Mouse (Mus musculus) forebrain, embryonic 14.5 days (tissue): ENCODE results near the gene Osbpl3. TPM values are rescaled to one million over a fixed set of nuclear protein-coding genes. Genes with fewer than 3 reads are reported as not detected.
A peak's percentile ranks its signal among the peaks of the same experiment; 100 is the strongest.

ENCODE experiments used
- ATAC-seq: fragments of 200-750 bp; cut with Nextera tagmentation; 2 replicates; pipeline ENCODE4 v1.8.0; 2017; ENCODE audit warnings: mild to moderate bottlenecking, moderate library complexity
- DNase-seq: peaks from one replicate; pipeline ENCODE4 v3.0.0-alpha.2; 2015; ENCODE audit warnings: low spot score
- H3K27ac ChIP-seq: fragments of 300-500 bp; sonication (generic); 2 replicates; pipeline ENCODE4 v1.5.1; 2014; ENCODE audit warnings: low read depth, mild to moderate bottlenecking, control low read depth, low read length, moderate library complexity
- H3K27me3 ChIP-seq: fragments of 300-500 bp; sonication (generic); replicated peaks from 2 replicates; pipeline ENCODE4 v1.6.1; 2014; ENCODE audit warnings: low read length, control low read depth, mixed read lengths; ENCODE audit not compliant: control insufficient read depth, insufficient read depth
- H3K36me3 ChIP-seq: fragments of 300-500 bp; sonication (generic); 2 replicates; pipeline ENCODE4 v1.6.1; 2014; ENCODE audit warnings: low read length, control low read depth; ENCODE audit not compliant: control insufficient read depth, insufficient read depth
- H3K4me1 ChIP-seq: fragments of 300-500 bp; sonication (generic); 2 replicates; pipeline ENCODE4 v1.6.1; 2014; ENCODE audit warnings: antibody characterized with exemption, low read length, control low read depth; ENCODE audit not compliant: control insufficient read depth, insufficient read depth
- H3K4me2 ChIP-seq: fragments of 300-500 bp; sonication (generic); 2 replicates; pipeline ENCODE4 v1.6.1; 2014; ENCODE audit warnings: mild to moderate bottlenecking, control low read depth, low read length
- H3K4me3 ChIP-seq: fragments of 300-500 bp; sonication (generic); 2 replicates; pipeline ENCODE4 v1.5.1; 2014; ENCODE audit warnings: low read depth, low read length, control low read depth
- H3K9ac ChIP-seq: fragments of 300-500 bp; sonication (generic); 2 replicates; pipeline ENCODE4 v1.6.1; 2014; ENCODE audit warnings: mild to moderate bottlenecking, low read length, control low read depth, moderate library complexity
- H3K9me3 ChIP-seq: fragments of 300-500 bp; sonication (generic); replicated peaks from 2 replicates; pipeline ENCODE4 v1.6.1; 2016; ENCODE audit warnings: low read length, control low read depth, mixed read lengths; ENCODE audit not compliant: control insufficient read depth
- WGBS: fragments of 180-500 bp; shearing (Covaris S2); extraction: QIAGEN DNeasy Blood & Tissue Kit; methylation state at CpG from one replicate; pipeline ENCODE4 v1.1.7; 2014; 5-methylcytosine and 5-hydroxymethylcytosine counted together
- polyA plus RNA-seq: library from polyadenylated mRNA; unstranded; fragments of >200 nt; fragmentation: Nextera tagmentation; extraction: Ambion mirVana; gene quantifications from 2 replicates; pipeline ENCODE4 v1.2.1, GENCODE M21; 2014

The Osbpl3 gene
- polyA plus RNA-seq, 1 experiment from 2014 or later: 2.8 TPM

GRCm38 (mm10) chr6:50312647-50313046 lies 143.4 kb downstream of the Osbpl3 start:
- no peak overlapping the region for H3K4me3 ChIP-seq
- no peak overlapping the region for H3K27ac ChIP-seq
- H3K27me3 ChIP-seq: no peaks in the 10 kb centered on the region
- H3K4me2 ChIP-seq: no peak overlapping the region
- ATAC-seq (peak; percentile 79), DNase-seq (peak; percentile 83)
- no peaks in the 10 kb centered on the region for H3K9me3 ChIP-seq
- no peak overlapping the region for H3K9ac ChIP-seq
- H3K36me3 ChIP-seq: no peaks in the 10 kb centered on the region
- 45% methylated on average over 4 of the region's 4 CpGs for WGBS
- no peaks in the 10 kb centered on the region for H3K4me1 ChIP-seq

- Histone ChIP-seq H3K27me3 (no peaks in the 10 kb centered on the region), H3K4me2 (no peak overlapping the region), H3K27ac (no peak overlapping the region), H3K9me3 (no peaks in the 10 kb centered on the region), H3K36me3 (no peaks in the 10 kb centered on the region), H3K9ac (no peak overlapping the region), H3K4me3 (no peak overlapping the region), H3K4me1 (no peaks in the 10 kb centered on the region)
- ATAC-seq (peak; percentile 26; the same call in 1 of the 2 replicates), DNase-seq (peak; percentile 70)
- 48% methylated on average over 6 of the region's 6 CpGs for WGBS
These were observed 147.0 kb downstream of the Osbpl3 start for GRCm38 (mm10) chr6:50309019-50309418.

- H3K27ac ChIP-seq: no peak overlapping the region
- H3K4me3 ChIP-seq: no peak overlapping the region
- no peaks in the 10 kb centered on the region for H3K4me1 ChIP-seq
- no peak overlapping the region for H3K4me2 ChIP-seq
- ATAC-seq (no peak), DNase-seq (no peak)
- H3K9me3 ChIP-seq: no peaks in the 10 kb centered on the region
- H3K36me3 ChIP-seq: no peaks in the 10 kb centered on the region
- H3K9ac ChIP-seq: no peak overlapping the region
- 78% methylated on average over 4 of the region's 4 CpGs for WGBS
- H3K27me3 ChIP-seq: no peaks in the 10 kb centered on the region
These were observed 149.4 kb downstream of the Osbpl3 start for GRCm38 (mm10) chr6:50306625-50307024.

DNA sequence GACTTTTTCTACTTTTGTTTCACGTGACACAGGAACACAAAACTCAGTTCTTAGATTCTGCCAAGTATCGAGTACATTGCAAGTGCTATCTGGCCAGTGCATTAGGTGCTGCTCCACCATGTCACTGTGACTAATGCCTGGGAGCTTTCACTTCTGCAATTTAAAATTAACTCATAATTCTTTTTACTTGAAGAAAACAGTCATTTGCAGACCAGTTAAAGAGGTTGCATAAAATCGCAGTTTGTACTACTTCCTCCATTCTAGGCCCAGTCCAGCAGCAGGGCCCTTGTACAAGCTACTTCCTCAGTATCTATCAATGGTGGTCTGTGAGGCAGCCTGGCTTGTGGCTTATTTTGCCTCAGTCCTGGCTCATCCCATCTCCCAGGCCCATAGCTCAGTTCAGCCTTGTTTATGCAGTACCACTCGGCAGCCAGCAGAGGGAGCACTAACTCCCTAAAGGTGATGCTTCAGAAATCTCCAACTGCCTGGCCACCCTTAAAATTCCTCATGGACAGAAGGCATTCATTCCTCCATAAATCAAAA lies 151.0 kb downstream of the Osbpl3 start:
- DNase-seq (peak; percentile 87), ATAC-seq (peak; percentile 44; the same call in 1 of the 2 replicates)
- no peak overlapping the region for H3K4me3 ChIP-seq
- H3K4me2 ChIP-seq: no peak overlapping the region
- 65% methylated on average over 4 of the region's 4 CpGs for WGBS
- H3K9ac ChIP-seq: no peak overlapping the region
- no peaks in the 10 kb centered on the region for H3K36me3 ChIP-seq
- no peaks in the 10 kb centered on the region for H3K27me3 ChIP-seq
- H3K4me1 ChIP-seq: no peaks in the 10 kb centered on the region
- no peaks in the 10 kb centered on the region for H3K9me3 ChIP-seq
- no peak overlapping the region for H3K27ac ChIP-seq

- H3K9me3 ChIP-seq: no peaks in the 10 kb centered on the region
- no peak overlapping the region for H3K4me2 ChIP-seq
- no peak overlapping the region for H3K4me3 ChIP-seq
- DNase-seq (no peak), ATAC-seq (no peak)
- no peaks in the 10 kb centered on the region for H3K4me1 ChIP-seq
- WGBS: 66% methylated on average over 7 of the region's 7 CpGs
- no peak overlapping the region for H3K9ac ChIP-seq
- H3K27ac ChIP-seq: no peak overlapping the region
- H3K36me3 ChIP-seq: no peaks in the 10 kb centered on the region
- no peaks in the 10 kb centered on the region for H3K27me3 ChIP-seq
These were observed 154.9 kb downstream of the Osbpl3 start for GRCm38 (mm10) chr6:50301121-50301520.

DNA sequence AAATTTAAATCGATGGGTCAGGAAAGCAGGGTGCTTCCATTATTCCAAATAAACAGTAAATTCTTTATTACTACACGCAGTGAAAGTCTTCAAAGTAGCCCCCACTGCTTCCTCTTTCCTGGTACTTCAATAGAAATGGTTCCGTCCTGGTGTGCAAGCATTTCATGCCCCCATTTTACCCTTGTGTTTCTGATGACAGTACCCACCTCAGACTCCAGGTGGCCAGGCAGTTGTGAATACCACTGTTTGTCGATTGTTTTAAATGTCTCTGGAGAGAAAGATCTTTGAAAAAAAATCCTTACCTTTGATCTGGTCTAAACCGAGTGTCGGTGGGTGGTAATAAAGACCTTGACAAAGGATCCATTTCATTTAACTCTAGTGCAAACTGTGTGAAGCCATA lies 155.4 kb downstream of the Osbpl3 start:
- Histone ChIP-seq H3K9me3 (no peaks in the 10 kb centered on the region), H3K27ac (no peak overlapping the region), H3K27me3 (no peaks in the 10 kb centered on the region), H3K4me2 (no peak overlapping the region), H3K4me3 (no peak overlapping the region), H3K9ac (no peak overlapping the region), H3K36me3 (no peaks in the 10 kb centered on the region), H3K4me1 (no peaks in the 10 kb centered on the region)
- ATAC-seq (no peak), DNase-seq (no peak)
- 46% methylated on average over 6 of the region's 6 CpGs for WGBS

DNA sequence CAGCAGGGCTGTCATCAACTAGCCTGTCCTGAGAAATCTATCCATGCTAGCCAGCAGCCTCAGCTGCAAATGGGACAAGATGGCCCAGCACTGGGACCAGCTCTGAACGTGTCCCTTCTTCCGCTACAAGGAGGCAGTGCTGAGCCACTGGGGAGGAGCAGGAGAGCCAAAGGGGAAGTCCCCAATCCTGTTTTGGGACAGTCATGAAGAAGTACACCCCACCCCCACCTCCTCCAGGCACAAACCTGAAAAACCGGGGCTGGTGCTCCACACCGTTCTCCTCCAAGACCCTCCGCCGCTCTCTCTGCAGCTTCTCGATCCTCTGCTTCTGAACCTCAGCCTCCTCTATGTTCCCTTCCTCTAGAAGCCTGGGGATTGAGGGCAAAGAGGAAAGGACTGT lies 156.9 kb downstream of the Osbpl3 start:
- Histone ChIP-seq H3K36me3 (no peaks in the 10 kb centered on the region), H3K4me3 (no peak overlapping the region), H3K4me2 (no peak overlapping the region), H3K27ac (no peak overlapping the region), H3K4me1 (no peaks in the 10 kb centered on the region), H3K9me3 (no peaks in the 10 kb centered on the region), H3K9ac (no peak overlapping the region), H3K27me3 (no peaks in the 10 kb centered on the region)
- WGBS: 85% methylated on average over 7 of the region's 7 CpGs
- DNase-seq (no peak), ATAC-seq (no peak)

- H3K4me1 ChIP-seq: no peaks in the 10 kb centered on the region
- H3K4me3 ChIP-seq: no peak overlapping the region
- DNase-seq (no peak), ATAC-seq (no peak)
- H3K36me3 ChIP-seq: no peaks in the 10 kb centered on the region
- no peaks in the 10 kb centered on the region for H3K27me3 ChIP-seq
- H3K4me2 ChIP-seq: no peak overlapping the region
- no peak overlapping the region for H3K27ac ChIP-seq
- WGBS: 92% methylated on average over 9 of the region's 9 CpGs
- H3K9me3 ChIP-seq: no peaks in the 10 kb centered on the region
- no peak overlapping the region for H3K9ac ChIP-seq
These were observed 158.3 kb downstream of the Osbpl3 start for GRCm38 (mm10) chr6:50297671-50298070.

DNA sequence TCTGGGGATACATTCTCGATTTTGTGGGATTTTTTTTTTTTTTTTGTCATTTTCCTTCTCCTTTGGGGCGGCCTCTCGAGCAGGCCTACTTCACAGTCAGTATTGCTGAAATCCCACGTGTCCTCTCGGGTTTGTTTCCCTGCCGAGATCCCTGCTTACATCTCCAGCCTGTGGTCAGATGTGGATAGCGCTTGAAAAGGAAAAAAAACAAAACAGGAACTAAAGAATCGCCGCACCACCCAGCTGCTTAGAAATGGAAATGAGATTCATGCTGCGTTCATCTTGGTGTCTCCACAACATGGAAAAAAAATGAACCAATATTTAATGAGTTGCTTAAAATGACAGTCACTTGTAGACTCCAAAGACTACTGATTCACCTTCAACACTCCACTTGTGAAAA lies 160.9 kb downstream of the Osbpl3 start:
- H3K9ac ChIP-seq: no peak overlapping the region
- DNase-seq (no peak), ATAC-seq (no peak)
- no peak overlapping the region for H3K27ac ChIP-seq
- WGBS: 79% methylated on average over 10 of the region's 10 CpGs
- H3K4me3 ChIP-seq: no peak overlapping the region
- no peaks in the 10 kb centered on the region for H3K9me3 ChIP-seq
- no peaks in the 10 kb centered on the region for H3K36me3 ChIP-seq
- H3K27me3 ChIP-seq: no peaks in the 10 kb centered on the region
- H3K4me1 ChIP-seq: no peaks in the 10 kb centered on the region
- no peak overlapping the region for H3K4me2 ChIP-seq
